Mouse (Mus musculus): ENCODE measurements around the gene Zbtb1.

The Zbtb1 gene

DNA sequence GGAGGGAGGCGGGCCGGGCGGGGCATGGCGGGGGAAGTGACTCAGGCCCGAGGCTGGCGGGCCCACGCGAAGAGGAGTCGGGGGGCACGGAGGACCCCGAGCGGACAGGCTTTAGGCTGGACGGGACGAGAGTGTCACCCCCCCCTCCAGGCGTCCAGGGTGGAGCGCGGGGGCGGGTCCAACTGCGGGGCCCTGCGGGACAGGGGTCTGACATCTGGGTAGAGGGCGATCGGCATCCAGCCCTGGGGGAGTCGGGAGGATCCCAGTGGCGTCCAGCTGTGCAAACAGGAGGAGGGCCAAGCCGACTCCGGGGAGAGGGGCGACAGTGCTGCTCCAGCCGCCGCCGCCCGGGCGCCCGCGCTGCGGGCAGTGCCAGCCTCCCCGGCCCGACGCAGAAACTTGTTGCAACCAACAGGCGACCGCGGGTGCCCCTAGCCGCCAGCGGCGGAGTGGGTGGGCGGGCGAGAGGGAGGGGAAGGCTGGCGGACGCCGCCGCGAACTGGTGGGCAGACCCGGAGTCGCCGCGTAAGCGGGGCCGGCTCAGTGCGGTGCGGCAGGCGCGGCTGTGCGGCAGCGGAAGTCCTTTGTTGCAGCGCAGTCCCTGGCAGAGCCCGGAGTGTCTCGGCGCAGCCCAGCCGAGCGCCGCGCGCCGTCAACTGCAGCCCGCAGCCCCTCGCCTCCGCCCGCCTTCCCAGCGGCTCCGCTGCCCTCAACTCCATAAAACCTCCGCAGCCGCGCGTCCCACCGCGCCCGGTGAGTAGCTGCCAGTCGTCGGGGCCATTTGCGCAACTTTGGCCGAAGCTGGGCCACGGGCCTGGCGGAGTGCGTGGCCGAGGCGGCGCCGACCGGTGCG is at the start of gene Zbtb1:
TSS of gene Zbtb1 (plus strand) at position 289 of the 853 bp plus-strand sequence.
- peak; percentile 89 for DNase-seq (ENCODE audit: extremely low spot score)

DNA sequence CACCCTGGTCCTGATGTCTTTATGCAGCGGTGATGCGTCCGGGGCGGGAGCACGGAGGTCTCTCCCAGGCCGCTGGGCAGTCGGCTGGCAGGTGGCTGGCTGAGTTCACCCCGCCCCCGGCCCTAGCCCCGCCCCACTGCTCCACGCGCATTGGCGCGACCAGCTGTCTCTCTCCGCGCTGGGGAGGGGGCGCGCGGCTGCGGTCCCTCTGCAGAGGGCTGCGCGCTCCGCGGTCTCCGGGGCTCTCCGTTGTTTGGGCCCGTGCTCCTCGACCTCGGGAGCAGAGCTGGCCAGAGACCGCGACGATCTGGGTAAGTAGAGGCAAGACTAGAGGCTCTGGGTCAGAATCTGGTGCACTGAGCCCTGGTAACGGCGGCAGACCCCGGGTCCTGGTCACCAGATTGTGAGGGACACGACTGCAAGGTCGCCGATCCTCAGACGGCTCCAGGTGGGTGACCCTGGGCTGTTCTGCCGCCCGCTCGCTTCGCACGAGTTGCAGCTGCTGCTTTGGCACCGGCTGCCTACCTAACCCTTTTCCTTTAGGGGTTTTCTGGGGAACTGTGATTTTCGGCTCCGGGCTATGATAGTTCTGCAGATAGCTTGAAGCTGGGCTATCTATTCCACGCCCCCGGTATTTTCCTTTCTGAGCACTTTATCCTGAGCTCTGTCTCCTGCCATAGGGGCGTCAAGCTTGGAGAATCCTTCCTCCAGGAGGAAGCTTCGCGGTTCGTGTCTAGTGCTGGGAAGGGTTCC is 45.2 kb upstream of the Zbtb1 start, which contains the start of gene Akap5:
TSS of gene Akap5 (plus strand) at position 213 of the 753 bp plus-strand sequence.
- DNase-seq (ENCODE audit: extremely low spot score): peak; percentile 90

DNA sequence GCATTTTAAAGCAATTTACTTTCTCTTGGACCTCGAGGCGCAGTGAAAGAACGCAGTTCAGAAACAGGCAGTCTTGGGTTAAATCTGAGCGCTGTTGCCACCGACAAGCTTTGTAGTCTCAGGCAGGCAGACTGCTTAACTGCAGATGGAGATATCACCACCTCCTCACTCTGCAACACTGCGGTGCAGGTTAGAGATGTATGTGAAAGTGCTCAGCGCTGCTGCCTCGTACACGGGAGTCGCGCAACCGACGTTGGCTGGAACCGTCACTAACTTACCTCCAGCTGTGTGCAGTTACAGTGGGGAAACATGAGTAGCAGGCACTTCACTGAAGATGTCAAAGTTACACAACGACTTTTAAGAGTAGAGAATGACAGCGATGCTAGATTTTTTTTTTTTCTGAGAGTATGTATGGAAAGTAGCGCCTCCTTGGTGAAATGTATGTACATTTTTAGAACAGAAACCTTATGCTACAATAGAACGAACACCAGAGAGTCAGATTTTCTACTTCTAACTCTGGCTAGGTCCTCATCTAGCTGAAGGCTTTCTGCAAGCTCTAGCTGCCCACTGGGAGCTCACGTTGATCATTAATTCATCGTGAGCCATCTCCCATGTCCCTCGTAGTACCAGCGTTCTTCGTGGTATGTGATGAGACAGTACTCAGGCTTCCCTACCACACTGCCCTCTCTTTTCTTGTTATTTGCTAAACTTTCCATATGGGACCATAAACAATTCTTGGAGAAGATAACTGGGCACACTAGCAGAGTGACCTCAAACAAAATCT is 43.4 kb upstream of the Zbtb1 start:
- DNase-seq (ENCODE audit: extremely low spot score): no peak

DNA sequence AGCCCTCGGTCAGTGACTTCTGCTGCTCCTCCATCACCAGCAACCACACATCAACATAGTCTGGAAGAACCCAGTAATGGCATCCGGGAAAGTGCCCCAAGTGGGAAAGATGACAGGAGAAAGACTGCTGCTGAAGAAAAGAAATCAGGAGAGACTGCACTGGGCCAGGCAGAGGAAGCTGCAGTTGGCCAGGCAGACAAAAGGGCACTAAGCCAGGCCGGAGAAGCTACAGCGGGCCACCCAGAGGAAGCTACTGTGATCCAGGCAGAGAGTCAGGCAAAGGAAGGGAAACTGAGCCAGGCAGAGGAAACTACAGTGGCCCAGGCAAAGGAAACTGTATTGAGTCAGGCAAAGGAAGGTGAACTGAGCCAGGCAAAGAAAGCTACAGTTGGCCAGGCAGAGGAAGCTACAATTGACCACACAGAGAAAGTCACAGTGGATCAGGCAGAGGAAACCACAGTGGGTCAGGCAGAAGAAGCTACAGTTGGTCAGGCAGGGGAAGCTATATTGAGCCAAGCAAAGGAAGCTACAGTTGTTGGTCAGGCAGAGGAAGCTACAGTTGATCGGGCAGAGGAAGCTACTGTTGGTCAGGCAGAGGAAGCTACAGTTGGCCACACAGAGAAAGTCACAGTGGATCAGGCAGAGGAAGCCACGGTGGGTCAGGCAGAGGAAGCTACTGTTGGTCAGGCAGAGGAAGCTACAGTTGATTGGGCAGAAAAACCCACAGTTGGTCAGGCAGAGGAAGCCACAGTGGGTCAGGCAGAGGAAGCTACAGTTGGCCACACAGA is 41.3 kb upstream of the Zbtb1 start:
- no peak for DNase-seq (ENCODE audit: extremely low spot score)

GRCm38 (mm10) chr12:76333688-76334087 is 36.4 kb upstream of the Zbtb1 start:
- DNase-seq (ENCODE audit: extremely low spot score): no peak

GRCm38 (mm10) chr12:76335641-76336040 is 34.4 kb upstream of the Zbtb1 start:
- DNase-seq (ENCODE audit: extremely low spot score): no peak

DNA sequence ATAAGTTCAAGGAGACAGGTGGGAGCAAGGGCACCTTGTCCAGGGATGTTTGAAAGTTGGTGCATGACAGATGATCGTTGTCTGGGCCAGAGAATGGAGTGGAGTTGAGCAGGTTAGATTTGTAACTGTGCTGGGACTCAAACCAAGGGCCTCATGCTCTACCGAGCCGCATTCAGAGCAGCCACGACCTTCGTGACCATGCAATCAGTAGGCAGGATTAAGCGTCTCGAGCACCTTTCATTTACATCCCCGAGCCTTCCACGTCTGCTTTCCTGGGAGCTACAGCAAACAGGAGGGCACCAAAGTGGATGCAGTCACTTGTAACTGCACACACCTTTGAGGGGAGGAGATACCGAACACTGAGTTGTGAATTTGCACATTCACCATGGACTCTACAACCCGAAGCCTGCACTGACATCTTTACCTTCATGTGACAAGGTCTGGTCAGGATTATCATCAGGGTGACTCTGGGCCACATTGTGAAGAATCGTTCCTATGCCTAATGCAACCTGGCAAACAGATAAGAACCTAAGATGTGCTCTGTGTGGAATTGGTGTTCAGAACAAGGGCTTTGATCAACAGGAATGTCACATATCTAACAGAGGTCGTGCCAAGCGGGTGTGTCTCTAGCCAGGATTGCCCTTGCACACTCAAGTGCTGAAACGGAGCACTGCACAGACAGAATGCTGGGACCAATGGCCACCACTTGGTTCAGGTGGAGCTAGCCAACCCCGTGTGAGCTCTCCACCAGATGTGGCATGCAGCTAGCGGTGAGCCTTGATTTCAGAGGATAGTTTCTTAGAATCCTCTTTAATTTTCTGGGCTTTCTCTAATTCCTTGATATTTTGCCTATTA is 33.7 kb upstream of the Zbtb1 start:
- DNase-seq (ENCODE audit: extremely low spot score): no peak

DNA sequence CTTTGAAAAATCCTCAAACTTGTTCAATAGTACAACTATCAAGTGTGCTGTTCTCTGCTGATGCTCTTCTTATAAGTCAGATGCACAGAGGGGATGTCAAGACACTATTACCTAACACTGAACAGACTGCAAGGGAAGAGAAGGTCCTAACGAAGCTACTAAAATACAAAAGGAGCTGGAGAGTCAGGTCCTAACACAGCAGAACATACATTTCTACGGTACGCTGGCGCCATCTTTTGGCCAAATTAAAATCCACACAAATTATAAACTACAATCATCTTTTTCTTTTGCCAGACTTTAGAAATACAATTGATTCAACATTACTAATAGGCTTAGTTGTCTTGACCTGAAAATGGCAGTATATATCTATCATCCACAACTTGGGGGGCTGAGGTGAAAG is 29.0 kb upstream of the Zbtb1 start:
- peak; percentile 59 for DNase-seq (ENCODE audit: extremely low spot score)

DNA sequence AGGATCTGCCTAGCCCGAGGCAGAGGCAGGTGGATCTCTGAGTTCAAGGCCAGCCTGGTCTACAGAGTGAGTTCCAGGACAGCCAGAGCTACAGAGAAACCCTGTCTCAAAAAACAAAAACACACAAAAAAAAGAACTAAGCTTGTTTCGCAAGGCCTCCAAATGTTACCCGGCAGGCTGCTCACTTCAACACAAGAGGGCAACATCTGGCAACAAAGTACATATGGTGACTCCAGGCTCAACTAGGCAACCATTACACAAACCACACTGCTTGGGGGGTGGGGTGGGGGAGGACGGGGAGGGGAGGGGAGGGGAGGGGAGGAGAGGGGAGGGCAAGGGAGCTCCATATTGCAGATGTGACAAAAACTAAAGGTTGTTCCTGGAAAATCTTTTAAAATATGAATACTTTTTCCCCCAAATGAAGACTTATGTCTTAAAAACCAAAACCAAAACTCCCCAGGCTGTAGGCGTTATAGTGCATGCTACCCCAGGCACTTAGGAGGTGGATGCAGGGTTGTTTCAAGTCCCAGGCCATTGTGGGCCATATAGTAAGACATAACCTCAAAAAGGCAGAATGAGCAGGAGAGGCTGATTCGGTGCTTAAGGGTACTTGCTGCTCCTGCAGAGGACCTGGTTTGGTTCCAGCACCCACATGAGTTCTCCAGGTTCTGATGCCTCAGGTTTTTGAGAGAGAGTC is 24.2 kb upstream of the Zbtb1 start:
- no peak for DNase-seq (ENCODE audit: extremely low spot score)

DNA sequence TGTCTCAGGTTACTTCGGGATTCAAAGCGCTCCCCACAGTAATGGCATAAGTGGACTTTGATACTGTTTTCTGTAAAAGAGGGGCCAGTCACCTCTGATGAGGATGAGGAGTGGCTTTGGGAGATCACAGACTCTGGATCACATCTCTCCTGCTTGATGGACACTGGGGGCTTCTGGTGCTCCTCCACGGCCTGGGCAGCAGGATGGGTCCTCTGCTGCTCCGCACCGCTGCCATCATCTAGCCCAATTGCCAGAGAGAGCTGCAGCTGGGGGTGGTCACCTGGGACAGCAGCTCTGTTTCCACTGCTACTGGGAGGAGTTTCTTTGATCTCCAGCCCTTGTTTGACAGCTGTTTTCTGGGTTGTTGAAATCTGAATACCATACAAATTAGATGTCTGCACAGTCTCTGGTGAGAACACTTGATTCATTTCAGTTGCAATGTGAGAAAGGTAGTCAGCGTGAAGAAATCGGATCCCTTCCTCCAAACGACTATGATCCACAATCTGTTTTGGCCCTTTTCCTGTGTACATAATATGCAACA is 20.3 kb upstream of the Zbtb1 start:
- DNase-seq (ENCODE audit: extremely low spot score): no peak

- DNase-seq (ENCODE audit: extremely low spot score): no peak
Observed at GRCm38 (mm10) chr12:76360868-76361267, 9.2 kb upstream of the Zbtb1 start.

- no peak for DNase-seq (ENCODE audit: extremely low spot score)
Observed at GRCm38 (mm10) chr12:76361405-76362302, 8.4 kb upstream of the Zbtb1 start.

DNA sequence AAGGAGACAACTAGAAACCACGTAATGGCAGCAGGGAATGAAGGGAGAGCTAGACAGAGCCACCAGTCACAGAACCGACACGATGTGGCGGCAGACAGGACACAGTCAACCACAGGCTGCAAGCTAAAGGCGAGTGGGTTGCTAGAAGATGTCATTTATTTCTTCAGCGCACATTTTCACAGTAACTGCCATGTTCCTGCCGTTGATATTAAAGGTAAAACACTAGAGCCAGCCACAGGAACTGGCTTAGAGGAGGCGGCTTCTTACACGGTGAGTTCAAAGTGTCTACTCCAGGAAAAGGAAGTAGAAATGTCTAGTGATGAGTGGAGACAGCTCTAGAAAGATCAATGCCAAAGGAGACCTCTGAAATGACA is 7.8 kb upstream of the Zbtb1 start:
- DNase-seq (ENCODE audit: extremely low spot score): no peak

DNA sequence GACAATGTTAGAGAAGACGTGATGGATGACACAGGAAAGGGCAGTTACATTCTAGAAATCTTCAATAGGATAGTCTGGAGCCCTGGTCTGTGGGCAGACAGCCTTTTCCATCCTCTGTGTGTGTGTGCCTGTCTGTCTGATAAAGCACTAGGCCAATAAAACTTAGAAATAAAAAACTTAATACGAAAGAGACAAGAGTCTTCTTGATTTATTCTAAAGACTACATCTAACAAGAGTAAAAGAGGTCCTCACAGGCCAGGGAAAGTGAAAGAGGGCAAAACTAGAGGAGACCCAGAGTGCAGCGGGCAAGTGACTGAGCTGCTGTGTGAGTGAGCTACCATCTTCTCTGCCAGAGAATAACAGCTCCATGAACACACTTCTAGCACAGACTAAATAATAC is 3.8 kb upstream of the Zbtb1 start:
- DNase-seq (ENCODE audit: extremely low spot score): no peak

GRCm38 (mm10) chr12:76367096-76367995 is 2.7 kb upstream of the Zbtb1 start:
- peak; percentile 59 for DNase-seq (ENCODE audit: extremely low spot score)

- DNase-seq (ENCODE audit: extremely low spot score): peak; percentile 23
Observed at GRCm38 (mm10) chr12:76368201-76368789, 1.8 kb upstream of the Zbtb1 start.

GRCm38 (mm10) chr12:76368790-76369205 is 1.3 kb upstream of the Zbtb1 start:
- DNase-seq (ENCODE audit: extremely low spot score): peak; percentile 69
